Mouse (Mus musculus) cerebellum, adult 2 months (tissue): ENCODE measurements at regions not wholly inside any gene's neighbourhood (a gene's known extent, or its start where the extent isn't known, plus 50 kb on each side); places are given as distances from the start of the nearest gene placed in this dataset.

ENCODE experiments used
- CTCF ChIP-seq: fragments of 200-500 bp; IDR thresholded peaks from 2 replicates; pipeline ENCODE4 v1.5.1; 2011; ENCODE audit warnings: low read depth, mild to moderate bottlenecking, control low read depth, low read length, moderate library complexity, borderline replicate concordance; ENCODE audit not compliant: insufficient read depth
- POLR2A ChIP-seq: fragments of 200-500 bp; IDR thresholded peaks from 2 replicates; pipeline ENCODE4 v1.6.1; 2011; ENCODE audit warnings: low read length, control low read depth, borderline replicate concordance; ENCODE audit not compliant: insufficient read depth

GRCm38 (mm10) chr1:128734857-128735256 lies 142.8 kb upstream of the Cxcr4 start:
- TF ChIP-seq CTCF (no peak), POLR2A (no peak)
